Mouse (Mus musculus) erythroblast, adult 5-6 weeks (primary cell): Measurements from ENCODE around the gene Gfi1b. TPM values are rescaled to one million over a fixed set of nuclear protein-coding genes. Genes with fewer than 3 reads are reported as not detected.
A peak's percentile ranks its signal among the peaks of the same experiment; 100 is the strongest.

ENCODE experiments used
- ATAC-seq: replicated peaks from 2 replicates; pipeline ENCODE4 v1.8.0; 2016; ENCODE audit warnings: moderate number of reproducible peaks, mild to moderate bottlenecking, moderate TSS enrichment, inconsistent platforms; ENCODE audit not compliant: poor library complexity, low FRiP score, severe bottlenecking
- total RNA-seq, 2 experiments: library from RNA; stranded (forward) in 1 of 2; stranded (reverse) in 1 of 2; fragments of 150-400 nt in 1 of 2; fragments of 200-764, 138-1000 nt in 1 of 2; gene quantifications; 2 replicates each; pipeline versions ENCODE4 v1.2.3 to v1.2.4; 2015 to 2017; ENCODE audit warnings: low replicate concordance in 2 of 2

Gene Gfi1b
- total RNA-seq (2015; ENCODE audit: low replicate concordance), result 45.9 and 46.2 TPM in 2 replicates
- total RNA-seq (2017; ENCODE audit: low replicate concordance), result 26.5 and 53.9 TPM in 2 replicates

DNA sequence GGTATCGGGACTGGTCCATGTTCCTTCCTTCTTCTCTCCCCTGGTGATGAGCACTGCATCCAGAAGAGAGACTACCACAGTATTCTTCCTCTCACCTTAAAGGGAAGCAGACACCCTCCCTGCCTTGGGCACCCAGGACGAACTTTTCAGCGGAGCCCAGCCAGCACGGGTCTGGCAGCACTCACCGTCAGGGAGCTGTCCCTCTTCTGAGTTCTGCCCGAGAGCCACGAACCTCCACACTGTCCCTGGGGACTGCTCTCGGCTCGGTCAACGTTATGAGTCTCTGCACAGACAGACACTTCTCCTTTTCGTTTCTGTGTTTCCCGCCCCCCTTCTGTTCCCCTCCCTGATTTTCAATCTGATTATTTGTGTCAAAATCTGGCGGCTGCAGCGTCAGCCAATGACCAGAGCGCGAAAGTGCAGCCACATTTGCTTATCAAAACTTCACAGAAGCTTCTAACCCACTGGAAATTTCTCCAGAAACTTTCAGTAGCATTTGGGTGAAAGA lies at the start of gene Gfi1b:
TSS of gene Gfi1b (minus strand) at position 319 of the 508 bp plus-strand sequence.
- peak; percentile 32 for ATAC-seq

DNA sequence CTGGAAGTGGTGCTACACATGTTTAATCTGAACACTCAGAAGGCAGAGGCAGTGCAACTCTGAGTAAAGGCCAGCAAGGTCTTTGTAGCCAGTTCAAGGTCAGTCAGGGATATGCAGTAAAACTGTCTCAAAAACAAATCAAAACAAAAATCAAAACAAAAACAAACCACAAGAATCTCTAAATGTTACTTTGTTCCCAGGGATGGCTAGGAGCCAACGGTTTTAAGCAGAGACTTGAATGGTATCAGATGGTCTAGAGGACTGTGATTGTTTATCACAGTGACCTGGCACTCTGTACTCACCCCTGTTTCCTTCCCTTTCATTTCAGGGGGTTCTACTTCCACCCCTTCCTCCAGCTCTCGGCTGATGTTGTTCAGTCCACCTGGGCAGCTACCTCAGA lies 49.7 kb upstream of the Gfi1b start:
- ATAC-seq, result no peak

GRCm38 (mm10) chr2:28665818-28666217 lies 44.0 kb upstream of the Gfi1b start:
- ATAC-seq, result no peak

- ATAC-seq, result no peak
Measured at GRCm38 (mm10) chr2:28662891-28663290, 41.1 kb upstream of the Gfi1b start.

GRCm38 (mm10) chr2:28656216-28656615 lies 34.4 kb upstream of the Gfi1b start:
- 0 out of 2 replicates have a peak, but pooled peaks have one; percentile 29 for ATAC-seq

- ATAC-seq, result peak; percentile 71; the same call in 1 of the 2 replicates
Measured at GRCm38 (mm10) chr2:28654295-28654694, 32.5 kb upstream of the Gfi1b start.

DNA sequence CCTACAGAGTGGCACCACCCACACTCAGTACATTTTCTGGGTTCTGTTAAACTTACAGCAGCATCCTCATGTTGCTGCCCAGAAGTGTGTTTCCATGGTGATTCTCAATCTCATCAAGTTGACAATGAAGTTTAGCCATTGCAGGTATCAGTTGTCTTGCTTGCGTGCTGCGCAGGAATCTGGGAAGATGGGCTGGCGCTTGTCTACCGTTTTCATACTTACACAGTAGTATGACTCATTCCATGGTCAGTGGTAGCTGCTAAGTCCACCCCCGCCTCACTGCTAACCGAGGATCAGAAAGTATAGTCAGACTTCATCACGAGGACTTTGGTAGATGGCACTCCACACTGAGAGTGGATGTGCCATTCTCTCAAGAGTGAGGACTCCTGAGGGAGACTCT lies 31.6 kb upstream of the Gfi1b start:
- no peak for ATAC-seq

GRCm38 (mm10) chr2:28650526-28650925 lies 28.7 kb upstream of the Gfi1b start:
- ATAC-seq, result no peak

GRCm38 (mm10) chr2:28643081-28643480 lies 21.3 kb upstream of the Gfi1b start:
- no peak for ATAC-seq

DNA sequence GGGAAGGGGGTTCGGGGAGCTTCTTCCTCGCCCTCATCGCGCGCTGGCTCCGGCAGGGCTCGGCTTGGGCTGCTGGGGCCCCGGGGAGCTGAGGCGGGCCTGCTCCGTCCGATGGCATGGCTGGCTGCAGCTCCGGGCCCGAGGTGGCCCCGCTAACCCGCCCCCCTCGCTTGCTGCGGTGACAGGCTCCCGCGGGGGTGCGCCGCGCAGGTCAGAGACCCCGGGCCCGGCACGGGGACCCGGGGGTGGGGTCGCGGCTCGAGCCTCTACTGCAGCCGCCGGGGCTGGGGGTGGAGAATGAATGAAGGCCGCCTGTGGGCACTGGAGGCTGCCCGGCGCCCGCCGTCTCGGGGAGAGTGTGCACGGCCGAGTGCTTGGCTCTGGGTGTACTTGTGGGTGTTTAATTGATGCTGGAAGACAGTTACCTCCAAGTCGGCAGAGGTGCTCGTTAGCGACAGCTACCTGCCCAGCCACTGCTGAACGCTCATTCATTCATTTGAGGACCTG lies 19.7 kb upstream of the Gfi1b start:
- ATAC-seq, result no peak

DNA sequence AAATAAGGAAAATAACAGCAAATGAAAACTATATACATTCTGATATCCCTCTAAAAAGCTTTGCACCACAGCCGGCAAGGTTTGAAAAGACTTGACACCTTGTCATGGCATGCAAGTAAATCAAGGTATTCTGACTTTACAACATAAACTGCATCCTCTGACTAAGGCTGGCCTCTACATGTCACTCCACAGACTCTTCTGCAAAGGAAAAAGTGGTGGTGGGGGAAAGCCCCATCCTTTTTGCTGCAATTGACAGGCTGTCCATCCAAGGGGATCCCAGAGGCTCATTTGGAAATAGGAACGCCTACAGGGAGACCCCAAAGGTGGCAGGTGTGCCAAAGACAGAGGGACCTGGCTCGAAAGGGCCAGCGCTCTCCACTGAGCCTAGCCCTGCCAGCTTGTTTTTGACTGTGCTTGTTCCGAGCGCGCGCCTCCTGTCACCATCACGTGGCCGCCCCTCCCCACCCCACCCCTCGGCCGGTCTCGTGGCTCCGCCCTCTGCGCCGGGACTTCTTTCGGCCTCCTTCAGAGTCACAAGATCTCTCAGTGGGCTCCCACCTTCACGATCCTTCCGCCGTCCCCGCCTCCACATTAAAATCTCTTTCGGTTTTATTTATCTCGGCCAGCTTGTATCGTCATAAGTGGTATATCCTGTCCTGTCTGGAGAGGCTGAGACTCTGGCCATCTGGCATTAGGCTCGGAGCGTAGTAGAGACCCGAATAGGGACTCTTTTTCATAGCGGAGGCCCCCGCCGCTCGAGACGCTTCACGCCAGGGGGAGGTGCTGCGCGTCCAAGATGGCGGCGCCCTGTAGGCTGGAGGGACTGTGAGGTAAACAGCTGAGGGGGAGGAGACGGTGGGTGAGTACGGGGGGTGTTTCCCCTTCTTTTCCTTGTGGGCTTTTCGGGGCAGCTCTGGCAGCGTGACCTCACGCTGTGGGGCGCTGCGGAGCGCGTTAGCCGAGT lies 19.0 kb upstream of the Gfi1b start, which contains the start of gene Tsc1:
TSS of gene Tsc1 (plus strand) at position 768 of the 964 bp plus-strand sequence.
- peak; percentile 95 for ATAC-seq

DNA sequence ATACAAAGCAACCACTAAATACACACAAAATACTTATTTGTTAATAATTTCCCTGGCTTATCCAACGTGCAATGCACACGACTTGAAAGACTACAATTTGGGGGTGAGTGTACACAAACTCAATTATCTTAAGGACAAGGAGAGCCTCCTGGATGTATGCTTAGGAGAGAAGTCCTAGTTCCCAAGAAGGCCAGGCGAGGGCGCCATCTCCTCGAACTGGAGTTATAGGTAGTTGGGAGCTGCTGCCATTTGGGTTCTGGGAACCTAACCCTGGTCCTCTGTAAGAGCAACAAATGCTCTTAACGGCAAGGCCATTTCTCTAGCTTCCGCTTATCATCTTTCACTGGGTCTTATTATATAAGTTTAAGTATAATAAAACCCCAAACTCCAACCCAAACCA lies 18.0 kb upstream of the Gfi1b start:
- ATAC-seq, result no peak

DNA sequence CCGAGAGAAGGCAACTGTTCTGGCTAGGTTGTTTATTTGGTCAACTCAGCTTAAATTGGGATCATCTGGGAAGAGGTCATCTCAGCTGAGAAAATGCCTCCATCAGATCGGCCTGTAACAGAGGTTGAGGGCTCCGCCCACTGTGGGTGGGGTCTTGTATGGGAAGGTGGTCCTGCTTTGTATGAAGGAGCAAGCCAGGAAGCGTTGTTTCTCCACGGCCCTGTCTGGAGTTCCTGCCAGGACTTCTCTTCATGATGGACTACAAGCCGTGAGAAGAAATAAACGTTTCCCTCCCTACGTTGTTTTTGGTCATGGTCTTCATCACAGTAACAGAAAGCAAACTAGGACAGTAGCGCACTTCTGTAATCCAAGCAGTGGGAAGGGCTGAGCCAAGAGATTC lies 17.1 kb upstream of the Gfi1b start:
- no peak for ATAC-seq

- no peak for ATAC-seq
Measured at GRCm38 (mm10) chr2:28638352-28638751, 16.6 kb upstream of the Gfi1b start.

GRCm38 (mm10) chr2:28637106-28637845 lies 15.5 kb upstream of the Gfi1b start:
- no peak for ATAC-seq

DNA sequence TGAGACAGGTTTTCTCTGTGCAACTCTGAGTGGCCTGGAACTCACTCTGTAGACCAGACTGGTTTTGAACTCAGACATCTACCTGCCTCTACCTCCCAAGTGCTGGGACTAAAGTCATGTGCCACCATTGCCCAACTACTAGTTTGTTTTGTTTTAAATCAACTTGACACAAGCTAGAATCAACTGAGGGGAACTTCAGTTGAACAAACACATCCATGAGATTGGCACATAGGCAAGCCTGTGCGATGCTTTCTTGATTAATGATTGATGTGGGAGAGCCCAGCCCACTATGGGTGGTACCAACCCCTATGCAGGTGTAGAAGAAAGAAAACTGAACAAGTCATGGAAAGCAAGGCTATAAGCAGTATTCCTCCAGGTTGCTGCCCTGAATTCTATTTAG lies 13.4 kb upstream of the Gfi1b start:
- no peak for ATAC-seq

DNA sequence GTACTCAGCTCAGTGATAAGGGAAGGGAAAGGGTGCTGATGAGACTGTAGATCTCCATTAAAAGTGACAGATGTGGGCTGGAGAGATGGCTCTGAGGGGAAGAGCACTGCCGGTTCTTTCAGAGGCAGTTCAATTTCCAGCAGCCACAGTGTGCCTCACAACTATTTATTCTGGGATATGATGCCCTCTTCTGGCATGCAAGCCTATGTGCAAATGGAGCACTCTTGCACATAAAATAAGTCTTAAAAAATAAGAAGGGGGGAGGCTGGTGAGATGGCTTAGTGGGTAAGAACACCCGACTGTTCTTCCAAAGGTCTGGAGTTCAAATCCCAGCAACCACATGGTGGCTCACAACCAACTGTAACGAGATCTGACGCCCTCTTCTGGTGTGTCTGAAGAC lies 11.4 kb upstream of the Gfi1b start:
- ATAC-seq, result no peak

GRCm38 (mm10) chr2:28632626-28633025 lies 10.8 kb upstream of the Gfi1b start:
- ATAC-seq, result no peak

GRCm38 (mm10) chr2:28629911-28630381 lies 8.2 kb upstream of the Gfi1b start:
- no peak for ATAC-seq

DNA sequence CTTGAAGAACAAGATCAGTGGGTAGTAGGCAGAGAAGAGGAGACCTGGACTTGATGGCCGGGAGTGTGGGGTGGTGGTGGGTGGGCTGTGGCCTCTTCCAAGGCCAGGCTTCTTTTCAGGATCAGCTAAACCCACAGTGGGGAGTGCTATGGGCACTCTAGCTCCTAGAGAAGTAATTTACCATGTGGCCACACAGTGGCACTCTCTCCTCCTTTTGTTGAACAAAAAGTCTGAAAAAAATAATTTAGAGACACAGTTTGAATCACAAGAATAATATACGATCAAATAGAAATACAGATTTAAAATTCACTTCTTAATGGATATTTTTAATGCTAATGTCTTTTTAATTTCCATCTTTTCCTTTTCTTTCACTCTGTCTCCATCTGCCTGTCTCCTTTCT lies 6.3 kb upstream of the Gfi1b start:
- ATAC-seq, result no peak
